Mouse (Mus musculus): Measurements from ENCODE around the gene Dpp9. TPM values are rescaled to one million over a fixed set of nuclear protein-coding genes. Genes with fewer than 3 reads are reported as not detected.

Dpp9 gene
- polyA plus RNA-seq, 1 experiment from 2014 or later = 21.4 TPM

GRCm38 (mm10) chr17:56137839-56138613, 80.7 kb downstream of the Dpp9 start:
- H3K9ac ChIP-seq (ENCODE audit: low read depth, low read length) = 0 out of 2 replicates have a peak overlapping the region, but pooled peaks have one; percentile 1
- H3K4me2 ChIP-seq = peak overlapping the region; percentile 27; the same call in 1 of the 2 replicates
- WGBS (ENCODE audit: insufficient replicate concordance) = 15% methylated on average over 25 of the region's 25 CpGs
- no peak for ATAC-seq (replicated peaks; ENCODE audit: insufficient number of reproducible peaks, low FRiP score, low TSS enrichment)
- H3K36me3 ChIP-seq (ENCODE audit: control insufficient read depth, insufficient read depth, low read length) = no peaks in the 10 kb centered on the region
- H3K27ac ChIP-seq (ENCODE audit: low read depth, low read length) = no peak overlapping the region
- H3K27me3 ChIP-seq (ENCODE audit: control insufficient read depth, insufficient read depth, low read length) = peaks cover 64% of the 10 kb centered on the region
- peaks cover 26% of the 10 kb centered on the region for H3K4me1 ChIP-seq (ENCODE audit: control insufficient read depth, insufficient read depth, low read length)
- H3K9me3 ChIP-seq (replicated peaks; ENCODE audit: control insufficient read depth, low read length) = no peaks in the 10 kb centered on the region
- H3K4me3 ChIP-seq (ENCODE audit: low read depth, low read length) = no peak overlapping the region

MicroRNA genes within 50 kb of the gene (microRNA counts, 519-probe panel; counts per million panel counts)
- 32.2 counts per million for microRNA mmu-miR-7b

Small RNA genes lying within 50 kb of the gene (microRNA-seq; reads per million reads assigned to microRNA genes)
- gene Gm44397 (ENCODE audit: borderline number of aligned reads) (not detected), gene Mir7b (ENCODE audit: borderline number of aligned reads) (4.9 reads per million, percentile 39 among the genes with 10 or more reads in this experiment)

Other genes starting within 250 kb of the Dpp9 start
- 10.8 and 11.9 TPM in 2 replicates for gene Shd, start 248.4 kb downstream of the Dpp9 start, polyA plus RNA-seq (2014; fragmentation: Nextera tagmentation; extraction: Ambion mirVana)
- gene Fsd1, start 232.4 kb downstream of the Dpp9 start, polyA plus RNA-seq (2014; fragmentation: Nextera tagmentation; extraction: Ambion mirVana) = 5.0 and 5.2 TPM in 2 replicates
- gene Stap2, start 213.3 kb downstream of the Dpp9 start, polyA plus RNA-seq (2014; fragmentation: Nextera tagmentation; extraction: Ambion mirVana) = 7.2 and 8.1 TPM in 2 replicates
- 67.6 and 68.3 TPM in 2 replicates for gene Mpnd, start 213.2 kb downstream of the Dpp9 start, polyA plus RNA-seq (2014; fragmentation: Nextera tagmentation; extraction: Ambion mirVana)
- 89.9 and 90.6 TPM in 2 replicates for gene Sh3gl1, start 182.3 kb downstream of the Dpp9 start, polyA plus RNA-seq (2014; fragmentation: Nextera tagmentation; extraction: Ambion mirVana)
- 13.4 and 13.5 TPM in 2 replicates for gene Chaf1a, start 178.5 kb downstream of the Dpp9 start, polyA plus RNA-seq (2014; fragmentation: Nextera tagmentation; extraction: Ambion mirVana)
- gene Ubxn6, start 143.9 kb downstream of the Dpp9 start, polyA plus RNA-seq (2014; fragmentation: Nextera tagmentation; extraction: Ambion mirVana) = 37.3 and 39.4 TPM in 2 replicates
- 77.2 and 82.9 TPM in 2 replicates for gene Hdgfl2, start 139.3 kb downstream of the Dpp9 start, polyA plus RNA-seq (2014; fragmentation: Nextera tagmentation; extraction: Ambion mirVana)
- 0.10 and 0.11 TPM in 2 replicates for gene Plin4, start 109.1 kb downstream of the Dpp9 start, polyA plus RNA-seq (2014; fragmentation: Nextera tagmentation; extraction: Ambion mirVana)
- 0.18 and 0.33 TPM in 2 replicates for gene Plin5, start 101.3 kb downstream of the Dpp9 start, polyA plus RNA-seq (2014; fragmentation: Nextera tagmentation; extraction: Ambion mirVana)
- gene Lrg1, start 96.9 kb downstream of the Dpp9 start, polyA plus RNA-seq (2014; fragmentation: Nextera tagmentation; extraction: Ambion mirVana) = not detected in 2 replicates
- 0.11 and 0.33 TPM in 2 replicates for gene Sema6b, start 78.6 kb downstream of the Dpp9 start, polyA plus RNA-seq (2014; fragmentation: Nextera tagmentation; extraction: Ambion mirVana)
- 4.7 and 6.0 TPM in 2 replicates for gene Tnfaip8l1, start 56.4 kb downstream of the Dpp9 start, polyA plus RNA-seq (2014; fragmentation: Nextera tagmentation; extraction: Ambion mirVana)
- gene Mydgf, start 35.0 kb downstream of the Dpp9 start, polyA plus RNA-seq (2014; fragmentation: Nextera tagmentation; extraction: Ambion mirVana) = 78.6 and 87.8 TPM in 2 replicates
- gene Fem1a, start 37.9 kb upstream of the Dpp9 start, polyA plus RNA-seq (2014; fragmentation: Nextera tagmentation; extraction: Ambion mirVana) = 17.9 and 19.3 TPM in 2 replicates
- 10.4 and 11.4 TPM in 2 replicates for gene Ticam1, start 57.9 kb upstream of the Dpp9 start, polyA plus RNA-seq (2014; fragmentation: Nextera tagmentation; extraction: Ambion mirVana)
- 58.8 and 77.3 TPM in 2 replicates for gene Plin3, start 74.0 kb upstream of the Dpp9 start, polyA plus RNA-seq (2014; fragmentation: Nextera tagmentation; extraction: Ambion mirVana)
- gene Arrdc5, start 81.4 kb upstream of the Dpp9 start, polyA plus RNA-seq (2014; fragmentation: Nextera tagmentation; extraction: Ambion mirVana) = not detected in 2 replicates
- 53.0 and 62.4 TPM in 2 replicates for gene Uhrf1, start 84.4 kb upstream of the Dpp9 start, polyA plus RNA-seq (2014; fragmentation: Nextera tagmentation; extraction: Ambion mirVana)
- gene Kdm4b, start 107.2 kb upstream of the Dpp9 start, polyA plus RNA-seq (2014; fragmentation: Nextera tagmentation; extraction: Ambion mirVana) = 19.6 and 22.8 TPM in 2 replicates